Mouse (Mus musculus): ENCODE measurements around the gene Txnrd2.

GRCm38 (mm10) chr16:18471976-18472375, 45.8 kb downstream of the Txnrd2 start:
- no peak for TF ChIP-seq POLR2A (IDR thresholded peaks at IDR 0.05; ENCODE audit: low read depth, low read length)
- no peak for TF ChIP-seq CTCF (IDR thresholded peaks at IDR 0.05; ENCODE audit: borderline replicate concordance, insufficient read depth, low read length)

Data from embryonic fibroblast, embryonic 13.5 days (primary cell).